Mouse (Mus musculus): ENCODE measurements around the gene Cntn2. TPM values are rescaled to one million over a fixed set of nuclear protein-coding genes. Genes with fewer than 3 reads are reported as not detected.

Gene Cntn2
- polyA plus RNA-seq, 1 experiment from 2014 or later: 7.6 TPM

DNA sequence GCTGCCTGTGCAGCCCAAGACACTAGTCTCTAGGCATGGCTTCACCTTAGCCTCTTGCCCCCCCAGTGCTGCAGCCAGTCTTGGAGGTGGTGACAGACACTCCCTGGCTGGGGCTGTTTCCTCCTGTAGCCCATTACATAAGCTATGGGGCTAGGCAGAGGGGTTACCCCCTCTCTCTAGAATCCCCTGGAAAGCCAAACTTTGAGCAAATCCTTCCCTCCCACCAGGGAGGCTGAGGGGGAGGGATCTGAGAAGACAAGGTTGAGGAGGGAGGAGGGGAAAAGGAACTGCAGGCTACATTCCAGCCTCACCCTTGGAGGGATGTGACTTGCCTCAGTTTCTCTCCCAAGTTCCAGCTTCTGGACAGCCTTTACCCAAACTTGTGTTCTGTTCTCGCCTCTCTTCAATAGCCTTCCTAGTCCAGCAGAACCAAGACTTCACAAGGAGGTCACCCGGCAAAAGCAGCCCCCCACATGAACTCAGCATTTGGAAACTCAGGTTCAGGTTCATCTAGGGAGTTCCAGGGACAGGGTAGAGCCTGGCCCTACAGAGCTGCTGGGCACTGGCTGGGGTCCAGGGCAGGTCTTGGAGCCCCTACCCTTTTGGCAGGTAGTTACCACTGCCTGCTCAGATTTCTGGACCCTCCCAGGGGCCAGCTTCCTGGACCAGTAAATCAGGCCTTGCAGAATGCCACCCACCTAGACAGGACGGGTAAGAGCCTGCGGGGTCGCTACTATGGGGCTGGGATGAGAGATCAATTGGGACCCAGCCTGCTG is 1.0 kb downstream of the Cntn2 start:
- Histone ChIP-seq H3K4me1 (ENCODE audit: control insufficient read depth, insufficient read depth, low read length) (peaks cover 4% of the 10 kb centered on the region; the same call in 1 of the 2 replicates), H3K9me3 (replicated peaks; ENCODE audit: control insufficient read depth, low read length) (no peaks in the 10 kb centered on the region), H3K9ac (replicated peaks; ENCODE audit: low read length) (peak overlapping the region; percentile 32; the same call in 1 of the 2 replicates), H3K27me3 (ENCODE audit: control insufficient read depth, insufficient read depth, low read length) (peaks cover 22% of the 10 kb centered on the region), H3K4me3 (ENCODE audit: low read depth, low read length) (peak overlapping the region; percentile 29), H3K4me2 (ENCODE audit: low read depth, low read length) (no peak overlapping the region; the same call in 1 of the 2 replicates), H3K27ac (replicated peaks; ENCODE audit: low read depth, low read length) (no peak overlapping the region), H3K36me3 (replicated peaks; ENCODE audit: control insufficient read depth, insufficient read depth, low read depth, low read length) (no peaks in the 10 kb centered on the region)
- DNase-seq (ENCODE audit: low spot score): no peak
- WGBS: 7% methylated on average over 5 of the region's 5 CpGs
- ATAC-seq (replicated peaks; ENCODE audit: insufficient number of reproducible peaks, low FRiP score, low TSS enrichment, low read depth): no peak

DNA sequence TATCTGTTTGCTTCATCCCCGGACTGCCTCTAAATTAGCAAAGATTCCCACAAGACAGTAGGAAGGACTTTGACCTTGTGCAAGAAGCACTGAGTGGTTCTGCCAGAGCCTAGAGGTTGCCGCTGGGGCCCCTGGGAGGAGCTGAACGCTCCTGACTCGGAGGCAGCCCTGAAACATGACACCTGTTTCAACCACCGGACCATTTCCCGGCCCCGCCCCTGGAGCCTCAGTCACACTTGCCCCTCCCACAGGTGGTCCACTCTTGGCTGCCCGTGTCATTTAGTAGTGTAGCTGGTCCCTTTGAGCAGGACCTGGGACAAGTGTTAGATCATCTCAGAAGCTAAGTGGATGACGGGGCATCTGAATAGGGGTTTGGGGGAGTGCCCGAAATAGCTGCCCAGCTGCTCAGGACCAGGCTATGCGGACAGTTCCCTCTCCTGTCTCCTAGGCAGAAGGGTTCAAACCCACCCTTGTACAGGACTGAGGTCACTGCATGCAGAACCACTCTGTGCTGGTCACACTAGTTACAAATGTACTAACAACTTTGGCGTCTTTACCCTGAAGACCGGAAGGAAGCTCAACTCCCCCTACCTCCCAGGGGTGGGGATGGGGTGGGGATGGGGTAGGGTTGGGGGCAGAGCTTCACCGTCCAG is 1.8 kb downstream of the Cntn2 start:
- 4% methylated on average over 14 of the region's 14 CpGs for WGBS
- DNase-seq (ENCODE audit: low spot score): peak; percentile 68
- H3K9me3 ChIP-seq (replicated peaks; ENCODE audit: control insufficient read depth, low read length): no peaks in the 10 kb centered on the region
- no peak overlapping the region for H3K9ac ChIP-seq (replicated peaks; ENCODE audit: low read length)
- H3K4me1 ChIP-seq (ENCODE audit: control insufficient read depth, insufficient read depth, low read length): peaks cover 4% of the 10 kb centered on the region; the same call in 1 of the 2 replicates
- ATAC-seq (replicated peaks; ENCODE audit: insufficient number of reproducible peaks, low FRiP score, low TSS enrichment, low read depth): peak; percentile 36; the same call in 1 of the 2 replicates
- peak overlapping the region; percentile 5; the same call in 1 of the 2 replicates for H3K4me2 ChIP-seq (ENCODE audit: low read depth, low read length)
- peak overlapping the region; percentile 3; the same call in 1 of the 2 replicates for H3K4me3 ChIP-seq (ENCODE audit: low read depth, low read length)
- peaks cover 22% of the 10 kb centered on the region for H3K27me3 ChIP-seq (ENCODE audit: control insufficient read depth, insufficient read depth, low read length)
- no peak overlapping the region for H3K27ac ChIP-seq (replicated peaks; ENCODE audit: low read depth, low read length)
- H3K36me3 ChIP-seq (replicated peaks; ENCODE audit: control insufficient read depth, insufficient read depth, low read depth, low read length): no peaks in the 10 kb centered on the region

DNA sequence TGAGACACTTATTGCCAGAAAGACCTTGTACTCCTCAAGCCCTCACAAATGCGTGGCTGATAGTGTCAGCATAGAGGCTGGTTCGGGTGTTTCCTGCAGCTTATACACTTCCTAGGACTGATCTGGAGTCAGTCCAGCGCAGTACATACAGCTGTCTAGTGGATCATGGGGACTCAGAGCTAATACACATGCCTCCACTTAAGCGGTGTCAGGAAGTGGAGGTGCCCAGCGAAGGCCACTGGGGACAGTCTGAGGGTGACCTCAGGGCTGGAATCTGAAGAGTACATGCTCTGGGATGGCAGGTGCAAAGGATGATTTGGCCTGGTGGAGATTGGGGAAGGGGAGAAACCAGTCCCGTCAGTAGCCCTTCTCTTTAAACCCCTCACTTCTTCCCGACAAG is 2.4 kb downstream of the Cntn2 start:
- no peak for DNase-seq (ENCODE audit: low spot score)
- WGBS: 58% methylated on average over 7 of the region's 7 CpGs
- Histone ChIP-seq H3K4me3 (ENCODE audit: low read depth, low read length) (no peak overlapping the region), H3K9ac (replicated peaks; ENCODE audit: low read length) (no peak overlapping the region), H3K9me3 (replicated peaks; ENCODE audit: control insufficient read depth, low read length) (no peaks in the 10 kb centered on the region), H3K4me1 (ENCODE audit: control insufficient read depth, insufficient read depth, low read length) (peaks cover 4% of the 10 kb centered on the region; the same call in 1 of the 2 replicates), H3K27me3 (ENCODE audit: control insufficient read depth, insufficient read depth, low read length) (peaks cover 22% of the 10 kb centered on the region), H3K4me2 (ENCODE audit: low read depth, low read length) (no peak overlapping the region), H3K27ac (replicated peaks; ENCODE audit: low read depth, low read length) (no peak overlapping the region), H3K36me3 (replicated peaks; ENCODE audit: control insufficient read depth, insufficient read depth, low read depth, low read length) (no peaks in the 10 kb centered on the region)
- ATAC-seq (replicated peaks; ENCODE audit: insufficient number of reproducible peaks, low FRiP score, low TSS enrichment, low read depth): no peak

DNA sequence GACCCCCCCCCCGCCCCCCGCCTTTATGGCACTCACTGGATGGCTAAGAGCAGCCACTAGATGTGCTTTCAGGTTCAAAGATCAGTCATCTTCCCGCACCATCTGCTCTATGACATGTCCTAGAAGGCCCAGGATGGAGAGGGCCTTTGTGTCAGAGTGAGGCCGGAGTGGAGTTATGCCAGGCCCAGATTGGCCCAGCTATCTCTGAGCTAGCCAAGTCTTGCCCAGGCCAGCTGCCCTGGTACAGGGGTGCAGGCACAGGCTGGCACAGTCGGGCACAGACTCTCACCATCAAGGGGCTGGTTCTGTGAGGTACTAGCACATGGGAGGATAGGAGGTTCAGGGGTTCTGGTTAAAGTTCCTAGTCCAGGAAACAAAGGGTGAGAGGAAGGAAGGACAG is 5.3 kb downstream of the Cntn2 start:
- 87% methylated on average over 5 of the region's 5 CpGs for WGBS
- ATAC-seq (replicated peaks; ENCODE audit: insufficient number of reproducible peaks, low FRiP score, low TSS enrichment, low read depth): no peak
- Histone ChIP-seq H3K4me3 (ENCODE audit: low read depth, low read length) (no peak overlapping the region), H3K9me3 (replicated peaks; ENCODE audit: control insufficient read depth, low read length) (no peaks in the 10 kb centered on the region), H3K9ac (replicated peaks; ENCODE audit: low read length) (no peak overlapping the region), H3K4me2 (ENCODE audit: low read depth, low read length) (no peak overlapping the region), H3K36me3 (replicated peaks; ENCODE audit: control insufficient read depth, insufficient read depth, low read depth, low read length) (no peaks in the 10 kb centered on the region), H3K27me3 (ENCODE audit: control insufficient read depth, insufficient read depth, low read length) (peaks cover 10% of the 10 kb centered on the region), H3K27ac (replicated peaks; ENCODE audit: low read depth, low read length) (no peak overlapping the region), H3K4me1 (ENCODE audit: control insufficient read depth, insufficient read depth, low read length) (peaks cover 7% of the 10 kb centered on the region; the same call in 1 of the 2 replicates)
- DNase-seq (ENCODE audit: low spot score): no peak

DNA sequence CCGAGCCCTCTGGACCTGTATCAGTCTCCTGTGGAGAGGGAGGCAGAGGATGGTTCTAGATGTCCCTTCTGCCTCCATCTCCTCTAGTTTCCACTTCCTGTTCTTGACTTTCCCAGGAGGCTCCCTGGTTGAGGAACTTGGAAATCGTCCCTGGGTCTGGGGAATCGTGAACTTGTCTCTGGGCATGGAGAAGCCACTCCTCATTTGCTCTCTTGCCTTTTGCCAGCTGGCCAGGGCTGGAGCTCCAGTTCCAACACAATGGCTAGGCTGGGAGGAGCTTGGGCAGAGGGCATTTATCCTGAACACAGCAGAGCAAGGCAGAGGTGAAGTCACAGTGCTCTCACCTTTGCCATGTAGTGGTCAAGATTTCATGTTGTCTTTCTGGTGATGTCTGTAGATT is 6.6 kb downstream of the Cntn2 start:
- no peaks in the 10 kb centered on the region for H3K36me3 ChIP-seq (replicated peaks; ENCODE audit: control insufficient read depth, insufficient read depth, low read depth, low read length)
- DNase-seq (ENCODE audit: low spot score): no peak
- H3K27me3 ChIP-seq (ENCODE audit: control insufficient read depth, insufficient read depth, low read length): peaks cover 2% of the 10 kb centered on the region
- no peak overlapping the region for H3K9ac ChIP-seq (replicated peaks; ENCODE audit: low read length)
- no peak for ATAC-seq (replicated peaks; ENCODE audit: insufficient number of reproducible peaks, low FRiP score, low TSS enrichment, low read depth)
- H3K4me2 ChIP-seq (ENCODE audit: low read depth, low read length): no peak overlapping the region
- H3K27ac ChIP-seq (replicated peaks; ENCODE audit: low read depth, low read length): no peak overlapping the region
- H3K4me3 ChIP-seq (ENCODE audit: low read depth, low read length): no peak overlapping the region
- WGBS: 87% methylated on average over 3 of the region's 3 CpGs
- peaks cover 7% of the 10 kb centered on the region; the same call in 1 of the 2 replicates for H3K4me1 ChIP-seq (ENCODE audit: control insufficient read depth, insufficient read depth, low read length)
- H3K9me3 ChIP-seq (replicated peaks; ENCODE audit: control insufficient read depth, low read length): no peaks in the 10 kb centered on the region

GRCm38 (mm10) chr1:132535541-132535940 is 7.5 kb downstream of the Cntn2 start:
- Histone ChIP-seq H3K27ac (replicated peaks; ENCODE audit: low read depth, low read length) (no peak overlapping the region), H3K9me3 (replicated peaks; ENCODE audit: control insufficient read depth, low read length) (no peaks in the 10 kb centered on the region), H3K4me2 (ENCODE audit: low read depth, low read length) (no peak overlapping the region), H3K36me3 (replicated peaks; ENCODE audit: control insufficient read depth, insufficient read depth, low read depth, low read length) (no peaks in the 10 kb centered on the region), H3K4me1 (ENCODE audit: control insufficient read depth, insufficient read depth, low read length) (peaks cover 3% of the 10 kb centered on the region; the same call in 1 of the 2 replicates), H3K9ac (replicated peaks; ENCODE audit: low read length) (no peak overlapping the region), H3K27me3 (ENCODE audit: control insufficient read depth, insufficient read depth, low read length) (peaks cover 2% of the 10 kb centered on the region; the same call in 1 of the 2 replicates), H3K4me3 (ENCODE audit: low read depth, low read length) (no peak overlapping the region)
- ATAC-seq (replicated peaks; ENCODE audit: insufficient number of reproducible peaks, low FRiP score, low TSS enrichment, low read depth) (no peak), DNase-seq (ENCODE audit: low spot score) (no peak)
- WGBS: 90% methylated on average over 4 of the region's 4 CpGs

- no peak overlapping the region for H3K4me2 ChIP-seq (ENCODE audit: low read depth, low read length)
- ATAC-seq (replicated peaks; ENCODE audit: insufficient number of reproducible peaks, low FRiP score, low TSS enrichment, low read depth) (0 out of 2 replicates have a peak, but pooled peaks have one; percentile 41), DNase-seq (ENCODE audit: low spot score) (no peak)
- peaks cover 2% of the 10 kb centered on the region; the same call in 1 of the 2 replicates for H3K27me3 ChIP-seq (ENCODE audit: control insufficient read depth, insufficient read depth, low read length)
- no peaks in the 10 kb centered on the region for H3K9me3 ChIP-seq (replicated peaks; ENCODE audit: control insufficient read depth, low read length)
- no peak overlapping the region for H3K4me3 ChIP-seq (ENCODE audit: low read depth, low read length)
- H3K4me1 ChIP-seq (ENCODE audit: control insufficient read depth, insufficient read depth, low read length): peaks cover 3% of the 10 kb centered on the region; the same call in 1 of the 2 replicates
- 2% methylated on average over 8 of the region's 8 CpGs for WGBS
- H3K36me3 ChIP-seq (replicated peaks; ENCODE audit: control insufficient read depth, insufficient read depth, low read depth, low read length): no peaks in the 10 kb centered on the region
- H3K27ac ChIP-seq (replicated peaks; ENCODE audit: low read depth, low read length): no peak overlapping the region
- H3K9ac ChIP-seq (replicated peaks; ENCODE audit: low read length): no peak overlapping the region
Measured at GRCm38 (mm10) chr1:132533840-132534239, 9.2 kb downstream of the Cntn2 start.

DNA sequence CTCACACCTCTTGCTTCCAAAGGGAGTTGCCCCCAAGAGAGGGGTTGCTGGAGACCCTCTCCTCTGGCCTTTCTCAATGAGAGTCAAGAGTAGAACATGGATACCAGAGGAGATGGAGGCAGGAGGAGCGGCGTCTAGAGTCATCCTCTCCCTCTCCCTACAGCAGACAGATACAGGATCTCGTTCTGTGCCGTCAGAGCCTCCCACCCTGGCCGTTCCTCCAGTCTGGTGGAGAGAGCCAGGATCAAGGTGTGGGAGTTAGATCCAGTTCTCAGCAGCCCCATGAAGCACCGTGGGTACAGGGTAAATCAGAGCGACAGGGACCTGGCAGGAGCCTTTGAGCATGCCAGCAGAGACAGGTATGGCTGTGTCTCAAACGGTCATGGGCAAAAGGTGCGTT is 10.5 kb downstream of the Cntn2 start:
- DNase-seq (ENCODE audit: low spot score): no peak
- no peaks in the 10 kb centered on the region for H3K36me3 ChIP-seq (replicated peaks; ENCODE audit: control insufficient read depth, insufficient read depth, low read depth, low read length)
- H3K4me3 ChIP-seq (ENCODE audit: low read depth, low read length): no peak overlapping the region
- no peak overlapping the region for H3K27ac ChIP-seq (replicated peaks; ENCODE audit: low read depth, low read length)
- peaks cover 2% of the 10 kb centered on the region; the same call in 1 of the 2 replicates for H3K27me3 ChIP-seq (ENCODE audit: control insufficient read depth, insufficient read depth, low read length)
- H3K4me2 ChIP-seq (ENCODE audit: low read depth, low read length): no peak overlapping the region
- ATAC-seq (replicated peaks; ENCODE audit: insufficient number of reproducible peaks, low FRiP score, low TSS enrichment, low read depth): no peak
- H3K9ac ChIP-seq (replicated peaks; ENCODE audit: low read length): no peak overlapping the region
- WGBS: 60% methylated on average over 9 of the region's 9 CpGs
- no peaks in the 10 kb centered on the region for H3K9me3 ChIP-seq (replicated peaks; ENCODE audit: control insufficient read depth, low read length)
- peaks cover 3% of the 10 kb centered on the region; the same call in 1 of the 2 replicates for H3K4me1 ChIP-seq (ENCODE audit: control insufficient read depth, insufficient read depth, low read length)

All from embryonic facial prominence, embryonic 11.5 days (tissue).